In genomic region chr5:139892326-139892994, GRCm38 (mm10) we compare ENCODE assay signal across 11 mouse cellular contexts. TPM values are rescaled to one million over a fixed set of nuclear protein-coding genes. Genes with fewer than 3 reads are reported as not detected.
DNase-seq lines count a peak whose midpoint lies in the region; ATAC-seq and TF ChIP-seq lines count a peak whose summit lies in the region.
"Had no signal": no experiment of that assay in that cellular context is flagged by ENCODE, and none has a peak within 500 bp of the region (broad histone marks: within the 10 kb centered on the region; RNA-seq: fewer than 3 reads in every experiment).

No protein-coding gene starts in this region.

- 0 out of 2 replicates have a peak, but pooled peaks cover 10% of the 10 kb centered on the region for H3K4me1 ChIP-seq in kidney, embryonic 16.5 days (ENCODE audit: insufficient read depth, low read length)
- H3K4me1 ChIP-seq in hindbrain, embryonic 11.5 days (replicated peaks; ENCODE audit: control insufficient read depth, insufficient read depth, low read length): peaks cover 3% of the 10 kb centered on the region
- peaks cover 26% of the 10 kb centered on the region for H3K4me1 ChIP-seq in limb, embryonic 12.5 days (replicated peaks)
- peaks cover 29% of the 10 kb centered on the region for H3K4me1 ChIP-seq in neural tube, embryonic 15.5 days
- no peaks in the 10 kb centered on the region for H3K4me1 ChIP-seq in intestine, postnatal 0 days (replicated peaks; ENCODE audit: control insufficient read depth, insufficient read depth, low read length)
- H3K4me1 ChIP-seq in intestine, embryonic 15.5 days (replicated peaks): no peaks in the 10 kb centered on the region
- H3K4me1 ChIP-seq: liver, embryonic 12.5 days had no signal

- ATAC-seq in kidney, embryonic 16.5 days (ENCODE audit: low FRiP score, low TSS enrichment): no peak
- peak; percentile 90 for ATAC-seq in hindbrain, embryonic 11.5 days (ENCODE audit: low FRiP score)
- ATAC-seq in limb, embryonic 12.5 days (ENCODE audit: insufficient number of reproducible peaks, insufficient read depth, low FRiP score, low TSS enrichment, low read depth): no peak
- no peak for ATAC-seq in neural tube, embryonic 15.5 days (ENCODE audit: low FRiP score)
- ATAC-seq in intestine, postnatal 0 days: no peak
- ATAC-seq in intestine, embryonic 15.5 days: no peak
- ATAC-seq: liver, embryonic 12.5 days had no signal

- 37% methylated on average over 4 of the region's 5 CpGs for WGBS in kidney, embryonic 16.5 days
- 29% methylated on average over 3 of the region's 5 CpGs for WGBS in hindbrain, embryonic 11.5 days
- WGBS in limb, embryonic 12.5 days: 43% methylated on average over 4 of the region's 5 CpGs
- WGBS in neural tube, embryonic 15.5 days: 22% methylated on average over 5 of the region's 5 CpGs
- WGBS in intestine, postnatal 0 days: 45% methylated on average over 5 of the region's 5 CpGs
- WGBS in intestine, embryonic 15.5 days: 39% methylated on average over 4 of the region's 5 CpGs

- TF ChIP-seq CTCF in intestine, postnatal 0 days (IDR thresholded peaks at IDR 0.05; ENCODE audit: low read depth): no peak

- H3K4me2 ChIP-seq in kidney, embryonic 16.5 days (replicated peaks; ENCODE audit: low read depth, low read length): no peak overlapping the region
- H3K4me2 ChIP-seq in hindbrain, embryonic 11.5 days (replicated peaks; ENCODE audit: low read depth, low read length): no peak overlapping the region
- H3K4me2 ChIP-seq in limb, embryonic 12.5 days: no peak overlapping the region
- H3K4me2 ChIP-seq in neural tube, embryonic 15.5 days: no peak overlapping the region
- H3K4me2 ChIP-seq in intestine, postnatal 0 days (replicated peaks; ENCODE audit: low read depth): no peak overlapping the region
- no peak overlapping the region for H3K4me2 ChIP-seq in intestine, embryonic 15.5 days (replicated peaks)
- H3K4me2 ChIP-seq: liver, embryonic 12.5 days had no signal

- no peak overlapping the region for H3K27ac ChIP-seq in kidney, embryonic 16.5 days (ENCODE audit: low read length)
- H3K27ac ChIP-seq in hindbrain, embryonic 11.5 days (ENCODE audit: low read depth, low read length): peak overlapping the region; percentile 76; the same call in 1 of the 2 replicates
- H3K27ac ChIP-seq in limb, embryonic 12.5 days: 0 out of 2 replicates have a peak overlapping the region, but pooled peaks have one; percentile 35
- H3K27ac ChIP-seq in neural tube, embryonic 15.5 days (replicated peaks): 0 out of 2 replicates have a peak overlapping the region, but pooled peaks have one; percentile 1
- H3K27ac ChIP-seq in intestine, postnatal 0 days (ENCODE audit: low read depth, low read length): no peak overlapping the region
- H3K27ac ChIP-seq in intestine, embryonic 15.5 days: no peak overlapping the region
- H3K27ac ChIP-seq: liver, embryonic 12.5 days had no signal

- H3K9me3 ChIP-seq in kidney, embryonic 16.5 days (ENCODE audit: low read length): no peaks in the 10 kb centered on the region
- no peaks in the 10 kb centered on the region for H3K9me3 ChIP-seq in hindbrain, embryonic 11.5 days (ENCODE audit: control insufficient read depth, low read length)
- no peaks in the 10 kb centered on the region for H3K9me3 ChIP-seq in limb, embryonic 12.5 days
- no peaks in the 10 kb centered on the region for H3K9me3 ChIP-seq in neural tube, embryonic 15.5 days (replicated peaks)
- no peaks in the 10 kb centered on the region for H3K9me3 ChIP-seq in intestine, postnatal 0 days (ENCODE audit: control insufficient read depth)
- H3K9me3 ChIP-seq in intestine, embryonic 15.5 days: no peaks in the 10 kb centered on the region
- H3K9me3 ChIP-seq: liver, embryonic 12.5 days had no signal

- H3K27me3 ChIP-seq in kidney, embryonic 16.5 days (ENCODE audit: insufficient read depth, low read length): peaks cover 13% of the 10 kb centered on the region
- no peaks in the 10 kb centered on the region for H3K27me3 ChIP-seq in hindbrain, embryonic 11.5 days (ENCODE audit: control insufficient read depth, insufficient read depth, low read length)
- H3K27me3 ChIP-seq in limb, embryonic 12.5 days: no peaks in the 10 kb centered on the region
- no peaks in the 10 kb centered on the region; the same call in 1 of the 2 replicates for H3K27me3 ChIP-seq in neural tube, embryonic 15.5 days (replicated peaks)
- no peaks in the 10 kb centered on the region for H3K27me3 ChIP-seq in intestine, postnatal 0 days (replicated peaks; ENCODE audit: control insufficient read depth, insufficient read depth, low read length)
- no peaks in the 10 kb centered on the region for H3K27me3 ChIP-seq in intestine, embryonic 15.5 days (replicated peaks)

- H3K4me3 ChIP-seq in kidney, embryonic 16.5 days (ENCODE audit: low read length): no peak overlapping the region
- H3K4me3 ChIP-seq in hindbrain, embryonic 11.5 days (ENCODE audit: low read depth, low read length): no peak overlapping the region
- no peak overlapping the region for H3K4me3 ChIP-seq in limb, embryonic 12.5 days (replicated peaks)
- no peak overlapping the region for H3K4me3 ChIP-seq in neural tube, embryonic 15.5 days (replicated peaks)
- H3K4me3 ChIP-seq in intestine, postnatal 0 days (ENCODE audit: low read depth, low read length): no peak overlapping the region
- no peak overlapping the region for H3K4me3 ChIP-seq in intestine, embryonic 15.5 days (replicated peaks)
- H3K4me3 ChIP-seq: gastrocnemius, adult 2 months; liver, embryonic 12.5 days had no signal

- H3K9ac ChIP-seq in kidney, embryonic 16.5 days (replicated peaks; ENCODE audit: low read length): no peak overlapping the region
- no peak overlapping the region for H3K9ac ChIP-seq in hindbrain, embryonic 11.5 days (ENCODE audit: low read depth, low read length)
- no peak overlapping the region for H3K9ac ChIP-seq in limb, embryonic 12.5 days (replicated peaks)
- H3K9ac ChIP-seq in neural tube, embryonic 15.5 days (replicated peaks): no peak overlapping the region
- H3K9ac ChIP-seq in intestine, postnatal 0 days (ENCODE audit: low read depth, low read length): no peak overlapping the region
- no peak overlapping the region for H3K9ac ChIP-seq in intestine, embryonic 15.5 days
- H3K9ac ChIP-seq: liver, embryonic 12.5 days had no signal

- H3K36me3 ChIP-seq in kidney, embryonic 16.5 days (ENCODE audit: insufficient read depth, low read length): no peaks in the 10 kb centered on the region
- no peaks in the 10 kb centered on the region for H3K36me3 ChIP-seq in hindbrain, embryonic 11.5 days (ENCODE audit: control insufficient read depth, insufficient read depth, low read length)
- H3K36me3 ChIP-seq in limb, embryonic 12.5 days: no peaks in the 10 kb centered on the region
- no peaks in the 10 kb centered on the region for H3K36me3 ChIP-seq in neural tube, embryonic 15.5 days
- H3K36me3 ChIP-seq in intestine, postnatal 0 days (ENCODE audit: control insufficient read depth, insufficient read depth): no peaks in the 10 kb centered on the region
- H3K36me3 ChIP-seq in intestine, embryonic 15.5 days: no peaks in the 10 kb centered on the region
- H3K36me3 ChIP-seq: liver, embryonic 12.5 days had no signal

- peak; percentile 78 for DNase-seq in kidney, adult 18-20 months
- peak; percentile 70 for DNase-seq in hindbrain, embryonic 11.5 days (ENCODE audit: low spot score)
- no peak for DNase-seq in layer of hippocampus, adult 9-11 months
- DNase-seq: gastrocnemius, adult 2 months; thymus, adult 2 months had no signal

RNA-seq across cellular contexts. Expression of gene Elfn1, which starts 15.3 kb away (rescaled TPM):
- 0.24 and 0.37 TPM in 2 replicates for polyA plus RNA-seq in kidney, embryonic 16.5 days (2015; fragmentation: Nextera tagmentation; extraction: Ambion mirVana)
- 1.3 and 1.5 TPM in 2 replicates for polyA plus RNA-seq in hindbrain, embryonic 11.5 days (2014; fragmentation: Nextera tagmentation; extraction: Ambion mirVana)
- polyA plus RNA-seq in limb, embryonic 12.5 days (2016; fragmentation: Nextera tagmentation; extraction: Ambion mirVana): 0.28 and 0.35 TPM in 2 replicates
- 5.7 TPM in 2 replicates for polyA plus RNA-seq in neural tube, embryonic 15.5 days (2015; fragmentation: Nextera tagmentation; extraction: Ambion mirVana)
- polyA plus RNA-seq in intestine, postnatal 0 days (2015; fragmentation: Nextera tagmentation; extraction: Ambion mirVana): 0.08 and 0.12 TPM in 2 replicates
- 0.19 and 0.20 TPM in 2 replicates for polyA plus RNA-seq in intestine, embryonic 15.5 days (2015; fragmentation: Nextera tagmentation; extraction: Ambion mirVana)

Comparison
In these comparisons a context has a peak if more than half of its experiments do, and no peak if none do; other contexts are left out.
1. H3K27ac ChIP-seq: peak in hindbrain, embryonic 11.5 days (single experiment), limb, embryonic 12.5 days (single experiment) and neural tube, embryonic 15.5 days (single experiment); none in kidney, embryonic 16.5 days (single experiment), intestine, postnatal 0 days (single experiment) and intestine, embryonic 15.5 days (single experiment).